Mouse (Mus musculus) spleen, adult 2 months (tissue): ENCODE measurements around the gene Fzr1.

Experiments used
- CTCF ChIP-seq: fragments of 200-500 bp; IDR thresholded peaks from 2 replicates; pipeline ENCODE4 v1.5.1; 2011; ENCODE audit warnings: mild to moderate bottlenecking, inconsistent platforms; ENCODE audit not compliant: insufficient read depth, insufficient read length, insufficient replicate concordance; ENCODE audit errors: extremely low read depth
- POLR2A ChIP-seq: fragments of 200-500 bp; IDR thresholded peaks from 2 replicates; pipeline ENCODE4 v1.6.1; 2011; ENCODE audit warnings: low read depth, low read length, inconsistent platforms

GRCm38 (mm10) chr10:81388505-81389055 is 10.3 kb upstream of the Fzr1 start, which contains the start of gene Gm48552:
- no peak for TF ChIP-seq POLR2A
- no peak for TF ChIP-seq CTCF
